Mouse (Mus musculus) frontal cortex, postnatal 14 days (tissue): ENCODE data around the gene Cyp2c23.

ENCODE experiments used
- DNase-seq, 2 experiments: peaks; one replicate each; pipeline ENCODE4 v3.0.0; 2022; ENCODE audit warnings: low spot score in 2 of 2

The Cyp2c23 gene

GRCm38 (mm10) chr19:44028972-44029371 lies at the start of gene Cyp2c23:
Gene Cyp2c23 (minus strand): TSS chr19:44029208.
- no peak for DNase-seq

GRCm38 (mm10) chr19:44077024-44077423 lies 48.0 kb upstream of the Cyp2c23 start:
- no peak for DNase-seq

DNA sequence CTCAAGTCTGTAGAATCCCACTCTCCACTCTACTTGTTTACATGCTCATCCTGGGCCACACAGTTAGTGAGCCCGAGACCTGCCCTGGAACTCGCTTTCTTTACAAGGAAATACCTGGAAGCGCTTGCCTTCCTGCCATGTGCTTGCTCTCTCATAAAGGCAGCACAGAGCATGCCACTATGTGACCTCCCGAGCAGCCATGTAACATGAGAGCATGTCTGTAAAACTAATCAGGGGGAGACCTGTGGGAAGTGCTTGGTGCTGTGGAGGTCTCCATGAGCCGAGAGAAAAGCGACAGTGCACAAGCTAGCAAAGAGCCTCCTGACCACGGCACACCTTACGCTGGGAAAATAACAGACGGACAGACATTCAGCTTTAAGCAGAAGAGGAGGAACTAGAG lies 47.4 kb upstream of the Cyp2c23 start:
- no peak for DNase-seq

- DNase-seq, result no peak
These were observed 46.0 kb upstream of the Cyp2c23 start for GRCm38 (mm10) chr19:44074986-44075385.

GRCm38 (mm10) chr19:44071166-44071565 lies 42.2 kb upstream of the Cyp2c23 start:
- DNase-seq, result no peak

DNA sequence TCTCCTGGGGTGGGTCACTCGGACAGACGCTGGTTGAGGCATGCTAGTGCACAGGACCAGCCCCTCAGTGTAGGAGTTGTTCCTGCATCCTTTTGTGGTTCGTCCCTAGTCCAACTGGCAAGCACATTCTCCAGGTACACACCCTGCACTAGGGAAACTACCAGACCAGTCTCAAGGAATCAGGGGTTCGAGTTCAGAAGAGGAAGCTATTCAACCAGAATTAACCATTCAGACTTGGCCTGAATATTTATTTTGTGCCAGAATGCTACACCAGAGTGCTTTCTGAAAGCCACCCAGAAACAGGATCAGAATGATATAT lies 40.9 kb upstream of the Cyp2c23 start:
- DNase-seq, result no peak

DNA sequence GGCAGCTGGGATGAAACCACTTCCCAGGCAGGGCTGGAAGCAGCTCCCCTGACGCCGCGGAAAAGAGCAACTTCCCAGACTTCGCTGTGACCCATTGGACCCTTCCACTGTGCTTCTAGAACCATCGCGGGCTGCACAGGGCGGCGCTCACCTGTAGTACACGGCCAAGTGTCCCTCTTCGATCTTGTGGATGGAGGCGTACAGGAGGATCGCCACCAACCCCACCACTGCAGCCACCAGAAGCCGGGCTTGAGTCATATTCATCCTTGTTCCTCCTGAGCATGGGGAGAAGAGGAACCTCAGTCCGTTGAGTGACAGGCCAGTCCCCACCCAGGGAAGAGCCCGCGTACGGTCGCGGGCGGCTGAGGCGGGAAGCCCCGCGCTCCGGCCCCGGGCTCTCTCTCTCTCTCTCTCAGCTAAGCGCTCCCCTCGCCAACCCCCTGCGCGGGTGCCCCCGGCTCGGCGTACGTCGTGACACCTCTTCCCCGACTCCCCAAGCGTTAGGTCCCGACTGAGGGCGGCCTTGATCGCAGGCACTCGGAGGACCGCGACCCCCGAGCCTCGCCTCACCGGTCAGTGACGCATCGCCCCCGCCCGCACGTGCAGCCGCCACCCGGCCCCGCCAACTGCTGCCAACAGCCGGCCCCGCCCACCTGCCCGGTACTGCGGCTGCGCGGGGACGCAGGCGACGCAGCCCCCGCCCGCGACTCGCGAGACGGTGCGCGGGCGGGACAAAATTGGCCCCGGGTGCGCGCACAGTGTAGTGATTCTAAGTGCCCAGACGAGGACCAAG lies 40.3 kb upstream of the Cyp2c23 start, which contains the start of gene Erlin1:
Gene Erlin1, minus strand, starts transcription at position 665 of the 793 bp plus-strand sequence.
- DNase-seq, result peak; percentile 76 to 87

DNA sequence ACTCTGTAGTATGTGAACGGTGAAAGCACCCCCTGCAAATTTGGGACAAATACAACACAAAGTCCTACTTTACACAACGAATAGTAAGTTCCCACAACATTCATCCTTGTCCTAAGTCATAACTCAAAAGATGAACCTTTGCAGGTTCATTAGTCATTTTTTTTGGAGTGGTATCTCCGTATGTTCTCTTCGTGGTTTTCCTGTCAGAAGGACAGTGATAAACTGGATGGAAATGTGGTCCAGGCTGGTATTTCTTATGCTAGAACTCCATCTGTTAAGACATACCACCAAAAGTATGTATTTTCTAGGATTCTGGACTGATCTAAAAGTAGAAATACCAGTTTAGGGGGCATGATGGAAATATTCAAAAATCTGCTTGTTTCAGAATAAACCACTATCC lies 39.2 kb upstream of the Cyp2c23 start:
- DNase-seq, result no peak

DNA sequence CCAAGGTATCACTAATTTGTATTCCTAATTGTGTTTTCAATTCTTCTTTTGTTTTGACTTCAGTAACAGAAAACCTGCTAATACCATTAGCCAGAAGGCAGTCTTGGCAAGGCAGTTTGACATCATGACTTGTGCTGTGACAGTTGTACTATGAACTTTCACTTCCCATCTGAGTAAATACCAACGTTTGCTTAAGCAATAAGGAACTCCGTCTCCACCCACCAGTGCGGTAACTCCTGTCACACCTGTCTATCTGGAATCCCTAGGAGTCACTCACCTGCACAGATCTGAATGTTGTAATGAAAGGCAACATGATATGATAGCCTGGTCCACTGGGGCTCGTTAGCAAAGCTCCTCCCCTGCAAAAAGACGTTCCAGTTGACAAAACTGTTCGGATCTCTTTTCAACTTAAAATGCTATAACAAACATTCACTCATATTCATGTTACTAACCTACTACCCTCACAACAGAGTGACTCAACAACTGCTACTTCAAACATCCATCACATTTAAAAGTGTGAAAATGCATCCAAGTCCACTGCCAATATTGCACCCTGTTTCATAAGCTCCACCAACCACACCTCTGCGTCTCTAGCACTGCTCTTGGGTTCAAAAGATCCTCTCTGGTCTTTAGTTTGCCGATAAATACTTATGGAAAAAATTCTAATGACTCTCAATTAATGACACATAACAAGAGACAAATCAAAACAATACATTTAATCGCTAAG lies 38.5 kb upstream of the Cyp2c23 start:
- no peak for DNase-seq

GRCm38 (mm10) chr19:44064734-44065133 lies 35.7 kb upstream of the Cyp2c23 start:
- DNase-seq, result no peak

DNA sequence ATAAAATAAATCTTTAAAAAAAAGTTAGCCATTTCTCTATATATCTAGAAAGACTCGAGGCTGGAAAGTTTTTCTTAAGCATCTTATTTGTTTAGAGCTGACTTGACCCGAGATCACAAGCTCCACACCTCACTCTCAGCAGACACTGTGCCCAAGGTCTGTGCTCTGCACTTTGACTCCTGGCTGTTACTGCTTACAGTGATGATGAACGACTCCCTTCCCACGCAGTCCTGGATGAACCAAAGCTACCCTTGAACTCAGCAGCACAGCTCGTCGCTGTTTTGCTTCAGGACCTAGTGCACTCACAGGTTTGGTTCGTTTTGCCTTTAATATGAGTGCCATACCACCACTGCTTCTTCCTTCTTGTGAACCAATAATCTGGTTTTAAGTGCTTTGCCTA lies 34.8 kb upstream of the Cyp2c23 start:
- DNase-seq, result no peak

GRCm38 (mm10) chr19:44060226-44060625 lies 31.2 kb upstream of the Cyp2c23 start:
- no peak for DNase-seq

- no peak for DNase-seq
These were observed 26.3 kb upstream of the Cyp2c23 start for GRCm38 (mm10) chr19:44055173-44055826.

- no peak for DNase-seq
These were observed 21.4 kb upstream of the Cyp2c23 start for GRCm38 (mm10) chr19:44050388-44050787.

- DNase-seq, result no peak
These were observed 20.3 kb upstream of the Cyp2c23 start for GRCm38 (mm10) chr19:44049282-44049681.

GRCm38 (mm10) chr19:44045847-44046246 lies 16.8 kb upstream of the Cyp2c23 start:
- no peak for DNase-seq

DNA sequence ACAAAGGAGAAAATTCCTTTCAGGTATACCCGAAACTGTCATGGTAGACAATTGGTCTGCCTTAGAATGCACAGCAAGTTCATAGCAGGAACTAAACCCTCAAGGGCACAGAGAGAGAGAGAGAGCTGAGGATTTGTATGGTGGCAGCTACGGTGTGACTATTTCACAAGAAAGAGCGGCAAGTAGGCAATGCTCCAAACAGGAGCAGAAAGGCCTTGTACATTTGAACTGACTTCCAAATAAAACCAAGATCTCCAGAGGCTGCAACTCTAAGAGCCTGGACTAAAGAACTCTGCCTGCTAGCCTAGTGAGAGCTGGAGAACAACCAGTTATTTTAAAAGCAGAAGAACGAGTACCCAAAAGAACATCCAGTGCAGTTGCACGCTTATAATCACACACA lies 13.1 kb upstream of the Cyp2c23 start:
- DNase-seq, result no peak

DNA sequence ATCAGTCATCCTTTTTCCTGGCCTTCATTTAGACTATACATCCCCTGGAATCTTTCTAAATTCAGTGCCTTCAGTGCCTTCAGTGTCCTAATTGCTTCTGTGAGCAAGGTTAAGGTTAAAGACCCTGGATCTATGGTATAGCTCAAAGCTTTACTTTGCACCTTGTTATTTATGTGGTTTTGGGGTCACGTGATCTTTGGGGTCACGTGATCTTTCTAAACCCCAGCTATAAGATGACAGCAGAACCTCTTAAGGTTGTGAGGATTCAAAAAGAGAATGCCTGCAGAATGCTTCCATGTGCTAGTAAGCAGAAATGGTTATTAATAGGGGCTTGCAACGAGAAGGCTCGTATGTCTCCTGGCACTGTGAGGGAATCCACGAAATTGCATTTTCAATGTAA lies 4.4 kb upstream of the Cyp2c23 start:
- DNase-seq, result no peak

GRCm38 (mm10) chr19:44032046-44032744 lies 3.2 kb upstream of the Cyp2c23 start:
- DNase-seq, result no peak

GRCm38 (mm10) chr19:44030024-44030423 lies 1.0 kb upstream of the Cyp2c23 start:
- no peak for DNase-seq

DNA sequence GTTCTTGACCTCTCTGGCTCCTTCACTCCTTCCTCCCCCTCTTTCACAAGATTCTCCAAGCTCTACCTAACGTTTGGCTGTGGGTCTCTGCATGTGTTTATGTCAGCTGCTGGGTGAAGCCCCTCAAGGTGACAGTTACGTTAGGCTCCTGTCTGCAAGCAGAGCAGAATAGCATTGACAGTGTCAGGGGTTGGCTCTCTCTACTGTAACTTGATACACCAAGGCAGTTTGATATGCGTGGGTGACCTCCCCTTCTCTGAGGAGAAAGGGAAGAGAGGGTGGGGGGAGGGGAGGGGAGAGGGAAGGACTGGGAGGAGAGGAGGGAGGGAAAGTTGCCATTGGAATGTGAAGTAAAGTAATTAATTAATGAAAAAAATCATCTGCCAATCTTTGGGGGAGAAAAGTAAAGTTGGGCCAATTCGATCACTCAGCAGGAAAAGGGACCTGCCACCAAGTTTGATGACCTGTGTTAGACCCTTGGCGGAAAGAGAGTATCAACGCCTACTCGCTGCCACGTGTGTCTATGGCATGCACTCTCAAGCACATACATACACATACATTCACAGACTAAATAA lies 2.0 kb downstream of the Cyp2c23 start:
- no peak for DNase-seq
